Mouse (Mus musculus) embryonic facial prominence, embryonic 10.5 days (tissue): ENCODE results near the gene Prkcq. TPM values are rescaled to one million over a fixed set of nuclear protein-coding genes. Genes with fewer than 3 reads are reported as not detected.

Experiments
- DNase-seq: peaks from one replicate; pipeline ENCODE4 v3.0.0-alpha.2; 2017; ENCODE audit warnings: low spot score
- H3K27ac ChIP-seq: fragments of 300-500 bp; sonication (generic); replicated peaks from 2 replicates; pipeline ENCODE4 v1.5.1; 2016; ENCODE audit warnings: mild to moderate bottlenecking
- H3K27me3 ChIP-seq: fragments of 300-500 bp; sonication (generic); replicated peaks from 2 replicates; pipeline ENCODE4 v1.6.1; 2016; ENCODE audit warnings: low read depth, mild to moderate bottlenecking; ENCODE audit not compliant: poor library complexity, severe bottlenecking
- H3K36me3 ChIP-seq: fragments of 300-500 bp; sonication (generic); replicated peaks from 2 replicates; pipeline ENCODE4 v1.6.1; 2016; ENCODE audit warnings: mild to moderate bottlenecking, moderate library complexity
- H3K4me1 ChIP-seq: fragments of 300-500 bp; sonication (generic); 2 replicates; pipeline ENCODE4 v1.6.1; 2016
- H3K4me3 ChIP-seq: fragments of 300-500 bp; sonication (generic); 2 replicates; pipeline ENCODE4 v1.5.1; 2016; ENCODE audit warnings: mild to moderate bottlenecking, moderate library complexity
- H3K9me3 ChIP-seq: fragments of 300-500 bp; sonication (generic); 2 replicates; pipeline ENCODE4 v1.6.1; 2016; ENCODE audit warnings: mild to moderate bottlenecking
- WGBS: fragments of 180-500 bp; shearing (Covaris S2); methylation state at CpG from one replicate; pipeline ENCODE4 v1.1.7; 2016; 5-methylcytosine and 5-hydroxymethylcytosine counted together
- polyA plus RNA-seq: library from polyadenylated mRNA; unstranded; fragments of >200 nt; fragmentation: Nextera tagmentation; extraction: Ambion mirVana; gene quantifications from 2 replicates; pipeline ENCODE4 v1.2.1, GENCODE M21; 2016

The Prkcq gene
- polyA plus RNA-seq, 1 experiment from 2014 or later, result 1.9 TPM

DNA sequence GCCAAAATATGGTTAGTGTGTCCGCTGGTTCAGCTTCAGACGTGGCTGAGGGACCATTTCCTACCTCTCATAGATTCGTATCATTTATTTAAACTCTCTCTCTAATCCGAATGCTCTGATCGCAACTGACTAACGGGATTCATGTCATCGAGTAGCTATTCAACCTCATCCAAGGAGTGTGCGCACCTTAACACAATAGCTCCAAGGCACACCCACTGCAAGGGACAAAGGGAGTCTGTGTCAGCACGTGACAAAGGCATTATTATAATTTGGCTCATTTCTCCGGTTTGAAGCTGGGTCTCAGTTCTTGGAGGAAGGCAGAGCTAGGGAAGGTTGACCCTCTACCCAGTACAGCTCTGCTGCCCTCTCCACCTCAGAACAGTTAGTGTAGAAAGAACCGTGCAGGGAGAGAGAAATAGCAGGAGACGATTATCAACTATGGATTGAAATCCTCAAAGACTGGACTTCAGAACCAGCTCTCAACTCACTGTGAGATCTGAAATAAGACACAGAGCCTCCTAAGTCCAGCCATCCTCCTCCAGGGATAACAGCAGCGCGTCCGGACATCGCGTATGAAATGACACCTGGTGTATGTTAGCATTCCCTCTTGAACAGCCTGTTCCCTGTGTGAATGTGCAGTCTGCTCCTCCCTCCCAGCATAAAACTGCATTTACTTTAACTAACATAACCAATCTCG lies 116.1 kb downstream of the Prkcq start:
- WGBS, result 77% methylated on average over 18 of the region's 18 CpGs
- H3K9me3 ChIP-seq, result peaks cover 5% of the 10 kb centered on the region; the same call in 1 of the 2 replicates

DNA sequence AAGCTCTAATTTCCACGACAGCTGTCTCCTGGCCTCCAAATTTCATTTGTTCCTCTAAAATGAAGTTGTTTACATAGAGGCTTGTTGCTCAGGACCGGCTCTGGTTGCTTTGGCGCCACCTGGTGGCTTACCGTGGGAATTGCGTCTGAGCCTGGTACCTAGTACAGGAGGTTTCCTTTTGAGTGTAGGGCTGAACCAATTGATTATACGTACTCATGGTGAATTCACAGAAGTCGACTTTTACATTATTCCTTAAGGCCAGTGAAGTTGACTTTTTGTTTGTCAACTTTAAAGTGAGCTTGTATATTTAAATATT lies 116.6 kb downstream of the Prkcq start:
- WGBS, result 8% methylated on average over 7 of the region's 7 CpGs
- H3K4me1 ChIP-seq, result peaks cover 5% of the 10 kb centered on the region; the same call in 1 of the 2 replicates
- DNase-seq, result peak; percentile 83
- no peak overlapping the region for H3K4me3 ChIP-seq
- no peaks in the 10 kb centered on the region for H3K27me3 ChIP-seq
- no peak overlapping the region for H3K27ac ChIP-seq
- H3K9me3 ChIP-seq, result peaks cover 5% of the 10 kb centered on the region; the same call in 1 of the 2 replicates
- H3K36me3 ChIP-seq, result no peaks in the 10 kb centered on the region

More for the DNA sequence above, 116.1 kb downstream of the Prkcq start:
- Histone ChIP-seq H3K4me1 (peaks cover 5% of the 10 kb centered on the region; the same call in 1 of the 2 replicates), H3K27ac (no peak overlapping the region), H3K36me3 (no peaks in the 10 kb centered on the region), H3K27me3 (no peaks in the 10 kb centered on the region), H3K4me3 (no peak overlapping the region)
- DNase-seq, result no peak

DNA sequence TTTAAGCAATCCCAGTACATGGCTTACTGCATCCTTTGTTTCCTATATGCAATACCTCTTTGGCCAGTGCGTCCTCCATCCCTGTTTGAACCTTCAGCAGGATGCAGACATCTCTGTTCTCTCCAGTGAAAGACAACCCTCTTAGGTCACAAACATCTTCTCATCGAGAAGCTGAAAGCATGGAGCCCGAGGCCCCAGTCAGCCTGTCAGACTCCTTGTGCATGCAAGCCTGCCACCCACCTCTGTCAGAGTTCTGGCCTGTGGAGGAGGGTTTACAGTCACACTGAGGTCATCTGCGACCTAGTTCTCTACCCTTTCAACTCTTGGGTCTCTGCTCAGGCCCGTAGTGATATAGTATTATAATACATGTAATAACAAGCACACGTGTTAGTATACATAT lies 119.0 kb downstream of the Prkcq start:
- Histone ChIP-seq H3K36me3 (no peaks in the 10 kb centered on the region), H3K4me1 (peaks cover 5% of the 10 kb centered on the region; the same call in 1 of the 2 replicates), H3K27me3 (no peaks in the 10 kb centered on the region), H3K4me3 (no peak overlapping the region), H3K27ac (no peak overlapping the region), H3K9me3 (no peaks in the 10 kb centered on the region)
- 89% methylated on average over 6 of the region's 6 CpGs for WGBS
- DNase-seq, result no peak

DNA sequence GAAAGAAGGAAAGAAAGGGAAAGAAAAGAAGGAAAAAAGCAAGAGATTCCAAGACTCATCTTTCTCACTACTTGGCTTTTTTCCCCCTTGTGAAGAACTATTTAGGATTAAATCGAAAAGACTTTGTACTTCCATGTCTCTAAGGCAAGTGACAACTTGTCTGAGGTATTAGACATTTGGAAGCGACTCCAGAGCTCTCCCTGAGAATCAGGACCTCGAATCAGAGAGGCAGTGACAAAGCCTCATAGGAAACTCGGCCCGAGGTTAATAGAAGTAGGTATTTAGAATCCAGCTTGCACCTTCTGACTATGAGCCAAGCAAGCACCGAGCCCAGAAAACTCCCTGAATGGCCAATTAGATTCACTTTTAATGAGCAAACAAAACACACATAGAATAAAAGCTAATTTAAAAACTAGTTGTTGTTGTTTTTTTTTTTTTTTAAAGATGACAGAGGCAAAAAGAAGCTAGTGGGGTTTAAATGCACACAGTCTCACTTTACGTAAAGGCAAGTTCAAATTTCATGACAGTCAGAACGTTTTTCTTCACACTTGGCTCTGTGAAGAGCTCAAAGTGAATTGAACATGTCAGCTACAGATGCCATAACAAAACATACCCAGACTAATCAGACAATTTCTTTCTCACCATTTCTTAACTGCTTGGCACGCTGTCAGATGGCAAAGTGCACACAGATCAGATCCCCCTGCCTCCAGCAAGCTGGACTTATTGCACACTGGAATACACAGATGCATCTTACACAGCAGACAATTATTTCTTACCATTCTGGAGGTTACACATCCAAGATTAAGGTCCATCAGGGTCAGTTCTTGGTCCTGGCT lies 119.9 kb downstream of the Prkcq start:
- H3K27me3 ChIP-seq, result no peaks in the 10 kb centered on the region
- no peaks in the 10 kb centered on the region for H3K9me3 ChIP-seq
- H3K27ac ChIP-seq, result no peak overlapping the region
- no peaks in the 10 kb centered on the region for H3K36me3 ChIP-seq
- H3K4me1 ChIP-seq, result peaks cover 5% of the 10 kb centered on the region; the same call in 1 of the 2 replicates
- no peak overlapping the region for H3K4me3 ChIP-seq
- no peak for DNase-seq
- WGBS, result 80% methylated on average over 9 of the region's 9 CpGs

GRCm38 (mm10) chr2:11293144-11293543 lies 121.2 kb downstream of the Prkcq start:
- Histone ChIP-seq H3K36me3 (no peaks in the 10 kb centered on the region), H3K27ac (no peak overlapping the region), H3K27me3 (no peaks in the 10 kb centered on the region), H3K4me1 (peaks cover 2% of the 10 kb centered on the region; the same call in 1 of the 2 replicates), H3K4me3 (no peak overlapping the region), H3K9me3 (no peaks in the 10 kb centered on the region)
- WGBS, result 87% methylated on average over 13 of the region's 13 CpGs
- no peak for DNase-seq

DNA sequence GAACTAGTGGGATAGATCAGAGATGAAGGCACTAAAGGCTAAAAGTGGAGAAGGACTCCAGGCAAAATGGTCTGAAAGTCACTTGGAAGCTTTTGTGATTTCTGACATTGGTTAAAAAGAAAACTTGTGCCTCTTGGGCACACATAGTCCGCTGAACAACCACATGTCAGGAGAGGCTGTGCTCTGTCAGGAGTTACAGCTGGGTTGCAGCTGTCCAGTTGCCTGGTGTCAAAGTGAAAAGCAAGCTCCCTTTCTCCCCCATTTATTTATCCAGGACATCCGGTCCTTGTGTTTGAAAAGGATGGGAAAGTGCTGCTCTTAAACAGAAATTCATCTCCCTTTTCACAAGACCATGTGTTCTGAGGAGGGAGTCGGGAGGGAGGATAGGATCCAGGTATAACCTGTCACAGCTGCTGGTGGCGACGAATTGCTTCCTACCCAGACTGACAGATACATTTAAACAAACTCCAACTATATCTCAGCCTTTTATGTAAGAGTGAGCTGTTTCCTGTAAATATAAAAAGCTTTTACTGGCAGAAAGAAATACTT lies 122.8 kb downstream of the Prkcq start:
- no peaks in the 10 kb centered on the region for H3K27me3 ChIP-seq
- no peaks in the 10 kb centered on the region for H3K4me1 ChIP-seq
- WGBS, result 74% methylated on average over 5 of the region's 5 CpGs
- H3K27ac ChIP-seq, result no peak overlapping the region
- H3K36me3 ChIP-seq, result no peaks in the 10 kb centered on the region
- no peaks in the 10 kb centered on the region for H3K9me3 ChIP-seq
- no peak overlapping the region for H3K4me3 ChIP-seq
- no peak for DNase-seq

GRCm38 (mm10) chr2:11298811-11299210 lies 126.9 kb downstream of the Prkcq start:
- Histone ChIP-seq H3K4me1 (no peaks in the 10 kb centered on the region), H3K4me3 (no peak overlapping the region), H3K27ac (no peak overlapping the region), H3K9me3 (no peaks in the 10 kb centered on the region), H3K36me3 (no peaks in the 10 kb centered on the region), H3K27me3 (no peaks in the 10 kb centered on the region)
- no peak for DNase-seq
- 91% methylated on average over 7 of the region's 7 CpGs for WGBS

DNA sequence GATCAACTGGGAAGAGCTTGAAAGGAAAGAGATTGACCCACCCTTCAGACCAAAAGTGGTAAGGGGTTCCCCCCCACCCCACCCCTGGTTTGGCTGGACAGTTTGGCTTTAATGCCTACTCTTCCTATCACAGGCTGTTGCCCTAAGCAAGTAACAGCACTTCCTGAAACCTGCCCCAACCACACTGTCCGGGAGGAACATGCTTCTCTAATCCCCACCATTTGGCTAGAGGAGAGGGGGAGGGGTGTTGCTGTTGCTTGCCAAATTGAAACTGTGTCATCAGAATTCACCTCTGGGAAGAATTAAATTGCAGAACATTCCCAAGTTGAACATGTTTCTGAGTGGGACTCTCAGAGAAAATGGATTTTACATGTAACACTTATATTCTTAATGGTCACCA lies 127.5 kb downstream of the Prkcq start:
- H3K4me1 ChIP-seq, result no peaks in the 10 kb centered on the region
- no peaks in the 10 kb centered on the region for H3K27me3 ChIP-seq
- H3K9me3 ChIP-seq, result no peaks in the 10 kb centered on the region
- H3K4me3 ChIP-seq, result no peak overlapping the region
- H3K27ac ChIP-seq, result no peak overlapping the region
- DNase-seq, result no peak
- H3K36me3 ChIP-seq, result no peaks in the 10 kb centered on the region
- 38% methylated on average over 1 of the region's 1 CpGs for WGBS

DNA sequence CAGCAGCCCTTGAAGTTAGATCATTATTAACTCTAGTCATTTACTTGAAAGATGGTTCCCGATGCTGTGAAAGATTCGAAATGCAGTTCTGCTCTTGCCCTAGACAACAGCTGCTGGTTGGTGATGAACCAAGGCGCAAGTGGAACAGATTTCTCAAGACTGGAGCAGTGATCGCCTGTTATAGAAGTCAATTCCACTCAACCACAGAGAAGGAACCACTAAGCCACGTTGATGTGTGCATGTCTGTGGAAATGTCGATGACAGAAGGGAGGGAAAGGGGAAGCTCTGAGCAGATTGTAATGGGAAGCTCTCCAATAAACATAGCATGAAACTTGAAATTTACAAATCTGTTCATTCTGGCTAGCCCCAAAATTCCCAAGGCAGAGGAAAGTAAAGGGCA lies 128.5 kb downstream of the Prkcq start:
- DNase-seq, result no peak
- H3K4me1 ChIP-seq, result no peaks in the 10 kb centered on the region
- 90% methylated on average over 6 of the region's 6 CpGs for WGBS
- H3K4me3 ChIP-seq, result no peak overlapping the region
- H3K9me3 ChIP-seq, result no peaks in the 10 kb centered on the region
- no peaks in the 10 kb centered on the region for H3K27me3 ChIP-seq
- no peak overlapping the region for H3K27ac ChIP-seq
- H3K36me3 ChIP-seq, result no peaks in the 10 kb centered on the region

GRCm38 (mm10) chr2:11320241-11320640 lies 148.3 kb downstream of the Prkcq start:
- Histone ChIP-seq H3K36me3 (no peaks in the 10 kb centered on the region), H3K9me3 (no peaks in the 10 kb centered on the region), H3K4me3 (no peak overlapping the region), H3K27me3 (no peaks in the 10 kb centered on the region), H3K4me1 (no peaks in the 10 kb centered on the region), H3K27ac (no peak overlapping the region)
- WGBS, result 39% methylated on average over 10 of the region's 10 CpGs
- peak; percentile 31 for DNase-seq

DNA sequence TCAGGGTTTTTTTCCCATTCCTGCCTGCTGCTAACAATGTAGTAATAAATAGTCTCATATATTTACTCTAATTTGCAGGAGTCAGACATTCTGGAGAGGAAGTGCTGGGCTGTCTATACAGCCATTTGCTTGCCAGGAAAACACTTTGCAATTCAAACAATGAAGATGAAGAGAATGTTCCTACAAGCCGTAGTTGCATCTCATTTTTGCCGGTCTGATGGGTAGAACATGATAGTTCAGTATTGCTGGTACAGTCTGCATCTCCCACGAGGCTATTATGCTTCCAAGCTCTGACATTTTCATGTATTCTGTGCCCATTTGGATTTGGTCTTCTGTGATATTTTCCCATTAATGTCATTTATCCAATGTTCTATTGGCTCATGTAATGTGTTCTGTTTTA lies 150.5 kb downstream of the Prkcq start:
- Histone ChIP-seq H3K9me3 (no peaks in the 10 kb centered on the region), H3K36me3 (no peaks in the 10 kb centered on the region), H3K27me3 (no peaks in the 10 kb centered on the region), H3K27ac (no peak overlapping the region), H3K4me1 (no peaks in the 10 kb centered on the region), H3K4me3 (no peak overlapping the region)
- DNase-seq, result no peak
- WGBS, result 90% methylated on average over 3 of the region's 3 CpGs

DNA sequence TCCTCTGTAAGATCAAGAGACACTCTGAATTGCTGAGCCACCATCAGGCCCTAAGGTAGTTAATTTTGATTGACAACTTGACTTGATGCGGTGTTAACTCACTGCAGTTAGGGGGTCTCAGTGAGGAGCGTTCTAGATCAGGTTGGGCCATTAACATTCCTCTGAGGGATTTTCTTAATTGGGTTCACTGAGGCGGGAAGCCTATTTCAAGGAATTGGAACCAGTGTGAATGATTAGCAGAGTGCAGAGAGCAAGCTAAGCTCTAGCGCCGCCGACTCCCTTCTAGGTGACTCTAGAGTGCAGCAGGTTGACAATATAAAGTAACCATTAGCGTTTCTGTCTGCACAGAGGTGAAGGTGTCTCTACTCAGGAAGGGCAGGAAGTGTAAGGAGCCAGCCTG lies 155.4 kb downstream of the Prkcq start:
- WGBS, result 60% methylated on average over 7 of the region's 7 CpGs
- Histone ChIP-seq H3K36me3 (no peaks in the 10 kb centered on the region), H3K4me3 (no peak overlapping the region)

More for the DNA sequence above, 155.4 kb downstream of the Prkcq start:
- Histone ChIP-seq H3K27me3 (0 out of 2 replicates have a peak, but pooled peaks cover 2% of the 10 kb centered on the region), H3K27ac (no peak overlapping the region), H3K9me3 (no peaks in the 10 kb centered on the region), H3K4me1 (peaks cover 6% of the 10 kb centered on the region; the same call in 1 of the 2 replicates)
- no peak for DNase-seq
